Mouse (Mus musculus): ENCODE measurements around the gene Agbl4. TPM values are rescaled to one million over a fixed set of nuclear protein-coding genes. Genes with fewer than 3 reads are reported as not detected.

Gene Agbl4
- total and polyA plus RNA-seq, 3 experiments: not detected

DNA sequence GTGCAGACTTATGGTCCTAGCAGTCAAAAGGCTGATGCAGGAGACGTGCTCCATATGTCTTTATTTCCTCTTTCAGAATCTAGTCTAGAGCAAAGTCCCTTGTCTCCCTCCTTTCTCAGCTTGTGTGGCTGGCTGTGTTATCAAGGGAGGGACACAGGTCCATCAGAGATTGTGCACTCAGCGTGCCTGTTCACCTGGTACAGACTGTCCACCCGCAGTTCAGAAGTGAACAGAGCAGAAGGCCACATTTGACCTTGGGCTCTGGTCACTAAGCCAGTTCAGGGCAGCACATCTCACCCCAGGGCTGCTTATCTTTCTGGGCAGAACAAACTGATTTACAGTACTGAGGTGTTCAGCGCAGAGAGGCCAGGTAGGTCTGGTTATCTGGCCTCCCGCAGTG is 1054.7 kb downstream of the Agbl4 start:
- peaks cover 52 to 87% of the 10 kb centered on the region in 2 experiments for H3K4me1 ChIP-seq (ENCODE audit: control insufficient read depth in 1 of 2, insufficient read depth in 2 of 2)
- no peak overlapping the region for H3K4me2 ChIP-seq (ENCODE audit: insufficient read depth, low read depth, poor library complexity, severe bottlenecking)
- H3K79me2 ChIP-seq (replicated peaks; ENCODE audit: control insufficient read depth, extremely low read depth, insufficient read depth, poor library complexity, severe bottlenecking): no peaks in the 10 kb centered on the region
- H3K36me3 ChIP-seq (replicated peaks in 1 of 2; ENCODE audit: control insufficient read depth in 1 of 2, insufficient read depth in 1 of 2, low read length in 1 of 2): peaks cover 36 to 59% of the 10 kb centered on the region in 2 experiments
- no peak overlapping the region for H3K4me3 ChIP-seq (replicated peaks in 1 of 3; ENCODE audit: low read depth in 2 of 3, low read length in 2 of 3, poor library complexity in 1 of 3)
- no peak for TF ChIP-seq UBTF (IDR thresholded peaks at IDR 0.05; ENCODE audit: low read depth, low read length)
- in situ Hi-C loops (cut with MboI; ENCODE audit: low pct_ligation_motif_present, low pct_unique_long_range_greater_than_20kb, low sequenced_read_pairs) (no loop called here), dilution Hi-C loops (cut with MboI; ENCODE audit: extremely low pct_ligation_motif_present, extremely low pct_unique_long_range_greater_than_20kb, low sequenced_read_pairs) (no loop called here)
- no peaks in the 10 kb centered on the region for H3K27me3 ChIP-seq (replicated peaks)
- no peaks in the 10 kb centered on the region for H3K9me3 ChIP-seq (replicated peaks; ENCODE audit: low read length)
- no peak overlapping the region for H3K9ac ChIP-seq (ENCODE audit: insufficient read depth, low read depth)
- H3K27ac ChIP-seq (ENCODE audit: insufficient read depth, low read depth): no peak overlapping the region; the same call in 1 of the 2 replicates
- no peak for DNase-seq (ENCODE audit: extremely low read depth)

DNA sequence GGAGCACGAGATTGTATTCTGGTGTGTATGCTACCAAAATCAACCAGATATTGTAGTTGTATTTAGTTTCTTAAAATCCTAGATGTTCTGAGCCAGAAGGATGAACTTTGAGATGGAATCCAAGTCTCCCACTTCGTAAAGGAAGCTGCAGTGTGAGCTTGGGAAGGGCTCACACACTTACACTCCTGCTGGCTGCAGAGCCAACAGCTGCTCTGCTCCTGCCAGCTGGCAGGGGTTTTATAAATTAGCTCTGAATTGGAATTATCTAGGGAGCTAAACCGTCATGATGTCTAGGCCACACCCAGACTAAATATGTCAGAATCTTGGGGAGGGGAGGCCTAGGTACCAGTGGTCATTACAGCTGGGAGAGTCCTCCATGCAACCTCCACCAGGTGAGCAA is 1055.8 kb downstream of the Agbl4 start:
- Histone ChIP-seq H3K9me3 (replicated peaks; ENCODE audit: low read length) (no peaks in the 10 kb centered on the region), H3K4me2 (ENCODE audit: insufficient read depth, low read depth, poor library complexity, severe bottlenecking) (no peak overlapping the region), H3K27me3 (replicated peaks) (no peaks in the 10 kb centered on the region), H3K27ac (ENCODE audit: insufficient read depth, low read depth) (no peak overlapping the region), H3K79me2 (replicated peaks; ENCODE audit: control insufficient read depth, extremely low read depth, insufficient read depth, poor library complexity, severe bottlenecking) (no peaks in the 10 kb centered on the region), H3K9ac (ENCODE audit: insufficient read depth, low read depth) (no peak overlapping the region), H3K4me1 (ENCODE audit: control insufficient read depth in 1 of 2, insufficient read depth in 2 of 2) (peaks cover 45 to 78% of the 10 kb centered on the region in 2 experiments), H3K4me3 (replicated peaks in 1 of 3; ENCODE audit: low read depth in 2 of 3, low read length in 2 of 3, poor library complexity in 1 of 3) (no peak overlapping the region), H3K36me3 (replicated peaks in 1 of 2; ENCODE audit: control insufficient read depth in 1 of 2, insufficient read depth in 1 of 2, low read length in 1 of 2) (peaks cover 42 to 70% of the 10 kb centered on the region in 2 experiments)
- TF ChIP-seq UBTF (IDR thresholded peaks at IDR 0.05; ENCODE audit: low read depth, low read length) (no peak), TBP (conservative IDR thresholded peaks at IDR 0.05; ENCODE audit: low read depth, low read length) (no peak), GABPA (IDR thresholded peaks at IDR 0.05; ENCODE audit: insufficient replicate concordance, low read depth, low read length) (no peak), NRF1 (IDR thresholded peaks at IDR 0.05; ENCODE audit: low read depth, low read length) (no peak), ZMIZ1 (IDR thresholded peaks at IDR 0.05; ENCODE audit: low read depth, low read length) (no peak), RAD21 (IDR thresholded peaks at IDR 0.05; ENCODE audit: low read depth, low read length) (no peak), CTCF (conservative IDR thresholded peaks at IDR 0.05 in 1 of 2, IDR thresholded peaks at IDR 0.05 in 1 of 2; ENCODE audit: low read depth in 2 of 2, low read length in 2 of 2) (no peak), ETS1 (conservative IDR thresholded peaks at IDR 0.05; ENCODE audit: low read depth, low read length) (no peak)
- no peak for DNase-seq (ENCODE audit: extremely low read depth)
- dilution Hi-C loops (cut with MboI; ENCODE audit: extremely low pct_ligation_motif_present, extremely low pct_unique_long_range_greater_than_20kb, low sequenced_read_pairs): no loop called here
- in situ Hi-C loops (cut with MboI; ENCODE audit: low pct_ligation_motif_present, low pct_unique_long_range_greater_than_20kb, low sequenced_read_pairs): no loop called here

DNA sequence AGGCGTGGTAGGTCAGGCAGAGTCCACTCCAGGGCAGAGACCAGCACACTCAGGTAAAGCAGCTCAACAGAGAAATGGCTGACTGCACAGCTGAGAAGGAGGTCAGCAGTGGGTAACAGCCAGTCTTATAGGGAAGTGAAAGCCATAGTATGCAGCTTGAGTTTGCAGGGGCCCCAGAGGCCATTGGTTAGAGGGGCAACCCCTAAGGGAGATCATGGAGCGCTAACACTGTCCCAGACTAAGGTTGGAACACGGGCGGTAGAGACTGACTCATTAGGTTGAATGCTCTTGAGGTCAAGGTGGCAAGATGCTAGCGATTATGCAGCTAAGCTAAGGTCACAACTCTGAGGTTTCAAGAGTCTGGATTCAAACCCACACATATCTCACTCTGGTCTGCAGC is 1058.2 kb downstream of the Agbl4 start:
- DNase-seq (ENCODE audit: extremely low read depth): peak; percentile 95
- Histone ChIP-seq H3K27me3 (replicated peaks) (no peaks in the 10 kb centered on the region), H3K79me2 (replicated peaks; ENCODE audit: control insufficient read depth, extremely low read depth, insufficient read depth, poor library complexity, severe bottlenecking) (no peaks in the 10 kb centered on the region), H3K4me2 (ENCODE audit: insufficient read depth, low read depth, poor library complexity, severe bottlenecking) (peak overlapping the region; percentile 4; the same call in 1 of the 2 replicates), H3K4me1 (ENCODE audit: control insufficient read depth in 1 of 2, insufficient read depth in 2 of 2) (peaks cover 29 to 55% of the 10 kb centered on the region in 2 experiments), H3K9me3 (replicated peaks; ENCODE audit: low read length) (no peaks in the 10 kb centered on the region), H3K4me3 (replicated peaks in 1 of 3; ENCODE audit: low read depth in 2 of 3, low read length in 2 of 3, poor library complexity in 1 of 3) (peak overlapping the region in 1 of 3 experiments; percentile 3), H3K36me3 (replicated peaks in 1 of 2; ENCODE audit: control insufficient read depth in 1 of 2, insufficient read depth in 1 of 2, low read length in 1 of 2) (peaks cover 44 to 71% of the 10 kb centered on the region in 2 experiments), H3K27ac (ENCODE audit: insufficient read depth, low read depth) (peak overlapping the region; percentile 80), H3K9ac (ENCODE audit: insufficient read depth, low read depth) (no peak overlapping the region)
- in situ Hi-C loops (cut with MboI; ENCODE audit: low pct_ligation_motif_present, low pct_unique_long_range_greater_than_20kb, low sequenced_read_pairs) (no loop called here), dilution Hi-C loops (cut with MboI; ENCODE audit: extremely low pct_ligation_motif_present, extremely low pct_unique_long_range_greater_than_20kb, low sequenced_read_pairs) (no loop called here)
- TF ChIP-seq SIN3A (IDR thresholded peaks at IDR 0.05; ENCODE audit: low read length) (peak; percentile 89), SMC3 (IDR thresholded peaks at IDR 0.05; ENCODE audit: low read depth, low read length) (peak; percentile 48), MAFK (IDR thresholded peaks at IDR 0.05; ENCODE audit: insufficient replicate concordance, low read length) (peak; percentile 83), ETS1 (conservative IDR thresholded peaks at IDR 0.05; ENCODE audit: low read depth, low read length) (peak; percentile 95), TBP (conservative IDR thresholded peaks at IDR 0.05; ENCODE audit: low read depth, low read length) (0 out of 2 replicates have a peak, but pooled peaks have one; percentile 29), MXI1 (IDR thresholded peaks at IDR 0.05; ENCODE audit: low read depth, low read length) (no peak), IRF4 (IDR thresholded peaks at IDR 0.05; ENCODE audit: low read depth, low read length) (peak; percentile 99), ELF1 (IDR thresholded peaks at IDR 0.05; ENCODE audit: low read depth, low read length) (peak; percentile 63; the same call in 1 of the 2 replicates), MEF2A (IDR thresholded peaks at IDR 0.05; ENCODE audit: borderline replicate concordance, low read depth, low read length) (peak; percentile 92), NELFE (IDR thresholded peaks at IDR 0.05; ENCODE audit: low read depth, low read length) (peak; percentile 29; the same call in 1 of the 2 replicates), MAZ (IDR thresholded peaks at IDR 0.05; ENCODE audit: low read depth, low read length) (peak; percentile 84; the same call in 1 of the 2 replicates), GABPA (IDR thresholded peaks at IDR 0.05; ENCODE audit: insufficient replicate concordance, low read depth, low read length) (no peak), BHLHE40 (IDR thresholded peaks at IDR 0.05; ENCODE audit: low read depth, low read length) (peak; percentile 90), POLR2A (IDR thresholded peaks at IDR 0.05; ENCODE audit: low read depth, low read length) (no peak; the same call in 1 of the 2 replicates), CHD1 (IDR thresholded peaks at IDR 0.05; ENCODE audit: low read depth, low read length) (no peak), HCFC1 (IDR thresholded peaks at IDR 0.05; ENCODE audit: low read depth, low read length) (no peak; the same call in 1 of the 2 replicates), PAX5 (IDR thresholded peaks at IDR 0.05; ENCODE audit: low read length) (no peak), CTCF (conservative IDR thresholded peaks at IDR 0.05 in 1 of 2, IDR thresholded peaks at IDR 0.05 in 1 of 2; ENCODE audit: low read depth in 2 of 2, low read length in 2 of 2) (no peak), RCOR1 (conservative IDR thresholded peaks at IDR 0.05; ENCODE audit: low read depth, low read length) (peak; percentile 93), UBTF (IDR thresholded peaks at IDR 0.05; ENCODE audit: low read depth, low read length) (no peak), RAD21 (IDR thresholded peaks at IDR 0.05; ENCODE audit: low read depth, low read length) (peak; percentile 22), ZMIZ1 (IDR thresholded peaks at IDR 0.05; ENCODE audit: low read depth, low read length) (peak; percentile 76; the same call in 1 of the 2 replicates)
